Mouse (Mus musculus) limb, embryonic 11.5 days (tissue): ENCODE data around the gene Med4. TPM values are rescaled to one million over a fixed set of nuclear protein-coding genes. Genes with fewer than 3 reads are reported as not detected.

Source experiments
- ATAC-seq: fragments of 200-750 bp; cut with Nextera tagmentation; 2 replicates; pipeline ENCODE4 v1.8.0; 2017; ENCODE audit warnings: low read depth; ENCODE audit not compliant: insufficient number of reproducible peaks, low FRiP score, low TSS enrichment
- DNase-seq: peaks from one replicate; pipeline ENCODE4 v3.0.0-alpha.2; 2015; ENCODE audit warnings: low spot score
- H3K27ac ChIP-seq: fragments of 300-500 bp; sonication (generic); replicated peaks from 2 replicates; pipeline ENCODE4 v1.5.1; 2014; ENCODE audit warnings: low read depth, mild to moderate bottlenecking, low read length
- H3K27me3 ChIP-seq: fragments of 300-500 bp; sonication (generic); 2 replicates; pipeline ENCODE4 v1.6.1; 2014; ENCODE audit warnings: mild to moderate bottlenecking, low read length, mixed read lengths; ENCODE audit not compliant: control insufficient read depth, insufficient read depth
- H3K36me3 ChIP-seq: fragments of 300-500 bp; sonication (generic); 2 replicates; pipeline ENCODE4 v1.6.1; 2014; ENCODE audit warnings: mild to moderate bottlenecking, low read length, moderate library complexity, mixed read lengths; ENCODE audit not compliant: control insufficient read depth, insufficient read depth
- H3K4me1 ChIP-seq: fragments of 300-500 bp; sonication (generic); 2 replicates; pipeline ENCODE4 v1.6.1; 2014; ENCODE audit warnings: low read length, mixed read lengths; ENCODE audit not compliant: control insufficient read depth, insufficient read depth
- H3K4me2 ChIP-seq: fragments of 300-500 bp; sonication (generic); 2 replicates; pipeline ENCODE4 v1.6.1; 2014; ENCODE audit warnings: low read depth, mild to moderate bottlenecking, moderate library complexity; ENCODE audit not compliant: severe bottlenecking
- H3K4me3 ChIP-seq: fragments of 300-500 bp; sonication (generic); 2 replicates; pipeline ENCODE4 v1.5.1; 2014; ENCODE audit warnings: low read depth, low read length
- H3K9ac ChIP-seq: fragments of 300-500 bp; sonication (generic); 2 replicates; pipeline ENCODE4 v1.6.1; 2014; ENCODE audit warnings: mild to moderate bottlenecking, low read length
- H3K9me3 ChIP-seq: fragments of 300-500 bp; sonication (generic); 2 replicates; pipeline ENCODE4 v1.6.1; 2016; ENCODE audit warnings: low read length; ENCODE audit not compliant: control insufficient read depth
- WGBS: fragments of 180-500 bp; shearing (Covaris S2); extraction: QIAGEN DNeasy Blood & Tissue Kit; methylation state at CpG from one replicate; pipeline ENCODE4 v1.1.7; 2014; 5-methylcytosine and 5-hydroxymethylcytosine counted together
- polyA plus RNA-seq: library from polyadenylated mRNA; unstranded; fragments of >200 nt; fragmentation: Nextera tagmentation; extraction: Ambion mirVana; gene quantifications from 2 replicates; pipeline ENCODE4 v1.2.1, GENCODE M21; 2014

The Med4 gene
- polyA plus RNA-seq, 1 experiment from 2014 or later, result 119 TPM

- 0 out of 2 replicates have a peak, but pooled peaks cover 7% of the 10 kb centered on the region for H3K4me1 ChIP-seq
- no peak for DNase-seq
- no peak overlapping the region for H3K9ac ChIP-seq
- H3K27me3 ChIP-seq, result no peaks in the 10 kb centered on the region
- H3K9me3 ChIP-seq, result no peaks in the 10 kb centered on the region
- WGBS, result 34% methylated on average over 7 of the region's 7 CpGs
- no peak overlapping the region for H3K4me3 ChIP-seq
- H3K4me2 ChIP-seq, result no peak overlapping the region
- peak; percentile 58; the same call in 1 of the 2 replicates for ATAC-seq
- no peaks in the 10 kb centered on the region for H3K36me3 ChIP-seq
- no peak overlapping the region for H3K27ac ChIP-seq
These were observed 35.2 kb upstream of the Med4 start for GRCm38 (mm10) chr14:73474636-73475093.

GRCm38 (mm10) chr14:73475506-73475905, 34.3 kb upstream of the Med4 start:
- Histone ChIP-seq H3K4me1 (0 out of 2 replicates have a peak, but pooled peaks cover 7% of the 10 kb centered on the region), H3K27me3 (no peaks in the 10 kb centered on the region), H3K36me3 (no peaks in the 10 kb centered on the region), H3K9me3 (no peaks in the 10 kb centered on the region), H3K4me2 (no peak overlapping the region), H3K9ac (no peak overlapping the region), H3K4me3 (no peak overlapping the region), H3K27ac (no peak overlapping the region)
- ATAC-seq (no peak), DNase-seq (no peak)
- WGBS, result 74% methylated on average over 7 of the region's 7 CpGs

GRCm38 (mm10) chr14:73476361-73476934, 33.4 kb upstream of the Med4 start:
- no peak overlapping the region for H3K27ac ChIP-seq
- ATAC-seq (no peak), DNase-seq (no peak)
- H3K27me3 ChIP-seq, result no peaks in the 10 kb centered on the region
- 0 out of 2 replicates have a peak, but pooled peaks cover 7% of the 10 kb centered on the region for H3K4me1 ChIP-seq
- H3K36me3 ChIP-seq, result no peaks in the 10 kb centered on the region
- no peaks in the 10 kb centered on the region for H3K9me3 ChIP-seq
- WGBS, result 75% methylated on average over 8 of the region's 8 CpGs
- no peak overlapping the region for H3K9ac ChIP-seq
- H3K4me3 ChIP-seq, result no peak overlapping the region
- no peak overlapping the region for H3K4me2 ChIP-seq

GRCm38 (mm10) chr14:73477077-73477476, 32.7 kb upstream of the Med4 start:
- Histone ChIP-seq H3K4me1 (0 out of 2 replicates have a peak, but pooled peaks cover 7% of the 10 kb centered on the region), H3K27me3 (no peaks in the 10 kb centered on the region), H3K27ac (no peak overlapping the region), H3K4me2 (no peak overlapping the region), H3K9me3 (no peaks in the 10 kb centered on the region), H3K4me3 (no peak overlapping the region), H3K36me3 (no peaks in the 10 kb centered on the region), H3K9ac (no peak overlapping the region)
- 93% methylated on average over 10 of the region's 10 CpGs for WGBS
- ATAC-seq (no peak), DNase-seq (no peak)

GRCm38 (mm10) chr14:73478321-73478720, 31.5 kb upstream of the Med4 start:
- Histone ChIP-seq H3K9ac (no peak overlapping the region), H3K4me3 (no peak overlapping the region), H3K4me1 (0 out of 2 replicates have a peak, but pooled peaks cover 5% of the 10 kb centered on the region), H3K27me3 (no peaks in the 10 kb centered on the region), H3K36me3 (no peaks in the 10 kb centered on the region), H3K9me3 (no peaks in the 10 kb centered on the region), H3K4me2 (no peak overlapping the region), H3K27ac (no peak overlapping the region)
- no peak for ATAC-seq
- WGBS, result 66% methylated on average over 3 of the region's 3 CpGs
- DNase-seq, result no peak

- WGBS, result 61% methylated on average over 1 of the region's 1 CpGs
- Histone ChIP-seq H3K27ac (no peak overlapping the region), H3K4me2 (no peak overlapping the region), H3K27me3 (no peaks in the 10 kb centered on the region), H3K9me3 (no peaks in the 10 kb centered on the region), H3K9ac (no peak overlapping the region), H3K4me3 (no peak overlapping the region), H3K36me3 (no peaks in the 10 kb centered on the region), H3K4me1 (no peaks in the 10 kb centered on the region)
- ATAC-seq (no peak), DNase-seq (no peak)
These were observed 30.1 kb upstream of the Med4 start for GRCm38 (mm10) chr14:73479771-73480170.

DNA sequence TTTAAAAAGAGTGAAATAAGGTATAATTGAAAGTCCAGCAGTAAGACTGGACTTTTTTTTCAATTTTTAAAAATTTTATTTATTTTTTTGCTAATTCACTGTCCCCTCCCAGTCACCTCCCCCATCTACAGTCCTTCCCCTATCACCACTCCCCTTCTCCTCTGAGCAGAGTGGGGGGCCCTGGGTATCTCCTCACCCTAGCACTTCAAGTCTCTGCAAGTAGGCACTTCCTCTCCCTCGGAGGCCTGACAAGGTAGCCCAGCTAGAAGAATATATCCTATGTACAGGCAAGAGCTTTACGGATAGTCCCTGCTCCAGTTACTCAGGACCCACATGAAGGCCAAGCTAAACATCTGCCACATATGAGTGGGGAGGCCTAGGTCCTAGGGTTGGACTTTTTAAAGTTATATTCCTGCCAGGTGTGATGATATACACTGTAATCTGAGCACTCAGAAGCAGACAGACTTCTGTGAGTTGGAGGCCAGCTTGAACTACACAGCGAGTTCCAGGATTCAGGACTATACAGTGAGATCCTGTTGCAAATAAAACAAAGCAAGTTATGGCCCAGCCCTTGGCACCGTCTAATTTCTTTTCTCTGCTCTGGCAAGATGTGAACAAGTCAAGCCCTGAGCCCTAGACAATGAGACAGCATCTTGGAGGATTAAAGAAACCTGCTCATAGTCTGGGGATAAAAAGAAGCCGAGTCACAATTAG, 26.2 kb upstream of the Med4 start:
- Histone ChIP-seq H3K27ac (no peak overlapping the region), H3K4me2 (no peak overlapping the region), H3K9me3 (no peaks in the 10 kb centered on the region), H3K36me3 (no peaks in the 10 kb centered on the region), H3K27me3 (no peaks in the 10 kb centered on the region), H3K4me1 (no peaks in the 10 kb centered on the region), H3K9ac (no peak overlapping the region), H3K4me3 (no peak overlapping the region)
- WGBS, result 79% methylated on average over 5 of the region's 5 CpGs
- ATAC-seq, result no peak
- no peak for DNase-seq

DNA sequence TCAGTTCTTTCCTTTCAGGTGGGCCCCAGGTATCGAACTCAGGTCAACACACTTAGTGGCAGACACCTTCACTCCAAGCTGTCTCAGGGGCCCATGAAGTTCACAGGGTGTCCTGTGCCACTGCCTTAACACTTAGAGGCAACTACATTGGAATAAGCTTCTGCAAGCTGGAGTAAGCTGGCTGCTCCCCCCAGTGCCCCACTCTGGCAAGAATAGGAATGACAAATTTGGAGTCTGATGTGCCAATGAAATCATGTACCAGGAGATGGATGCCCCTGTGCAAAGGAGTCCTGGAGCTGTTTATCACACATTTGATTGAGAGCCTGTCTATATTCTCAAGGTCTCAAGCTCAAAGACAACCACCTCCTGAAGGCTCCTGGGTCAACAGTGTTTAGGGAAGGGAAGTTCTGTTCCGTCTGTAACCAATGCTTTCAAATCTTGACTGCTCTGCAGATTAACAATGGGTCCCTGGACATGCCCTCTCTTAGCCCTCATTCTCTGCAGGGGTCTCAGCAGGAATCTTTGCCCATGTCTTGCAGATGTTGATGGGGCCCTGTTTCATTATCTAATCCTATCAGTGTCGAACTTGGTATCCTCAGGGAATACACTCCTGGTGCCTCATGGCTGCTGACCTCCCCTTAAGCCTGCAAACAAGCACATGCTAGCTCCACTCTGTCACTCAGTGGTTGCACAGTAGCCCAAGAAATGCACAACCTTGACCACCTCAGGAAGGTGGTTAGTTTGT, 25.3 kb upstream of the Med4 start:
- Histone ChIP-seq H3K4me3 (no peak overlapping the region), H3K4me2 (no peak overlapping the region), H3K9me3 (no peaks in the 10 kb centered on the region), H3K27me3 (no peaks in the 10 kb centered on the region), H3K4me1 (no peaks in the 10 kb centered on the region), H3K36me3 (no peaks in the 10 kb centered on the region), H3K27ac (no peak overlapping the region), H3K9ac (no peak overlapping the region)
- no peak for ATAC-seq
- no peak for DNase-seq
- WGBS, result 78% methylated on average over 3 of the region's 3 CpGs
